Mouse (Mus musculus) heart, adult 2 months (tissue): ENCODE measurements around the gene Olfr126. TPM values are rescaled to one million over a fixed set of nuclear protein-coding genes. Genes with fewer than 3 reads are reported as not detected.

Experiments used
- DNase-seq, 2 experiments: peaks; one replicate each; pipeline ENCODE4 v3.0.0; 2021
- H3K27ac ChIP-seq: fragments of 200-600 bp; 2 replicates; pipeline ENCODE4 v1.8.1; 2022
- H3K27me3 ChIP-seq: fragments of 200-500 bp; 2 replicates; pipeline ENCODE4 v1.6.1; 2012; ENCODE audit warnings: mild to moderate bottlenecking, low read length, inconsistent platforms, mixed read lengths; ENCODE audit not compliant: control insufficient read depth, insufficient read depth
- H3K36me3 ChIP-seq: fragments of 200-500 bp; 2 replicates; pipeline ENCODE4 v1.6.1; 2012; ENCODE audit warnings: low read length, inconsistent platforms; ENCODE audit not compliant: control insufficient read depth, insufficient read depth
- H3K4me1 ChIP-seq: fragments of 200-500 bp; 2 replicates; pipeline ENCODE4 v1.6.1; 2011; ENCODE audit warnings: low read length; ENCODE audit not compliant: control insufficient read depth, insufficient read depth
- H3K4me3 ChIP-seq: fragments of 200-600 bp; 2 replicates; pipeline ENCODE4 v1.8.1; 2022
- H3K79me2 ChIP-seq: fragments of 200-500 bp; replicated peaks from 2 replicates; pipeline ENCODE4 v1.6.1; 2012; ENCODE audit warnings: mild to moderate bottlenecking, inconsistent platforms, low read length, moderate library complexity, mixed read lengths; ENCODE audit not compliant: control insufficient read depth, insufficient read depth
- H3K9ac ChIP-seq: fragments of 200-500 bp; 2 replicates; pipeline ENCODE4 v1.6.1; 2012; ENCODE audit warnings: low read depth, mild to moderate bottlenecking, control low read depth, inconsistent platforms, low read length, mixed read lengths
- CTCF ChIP-seq: fragments of 200-600 bp; IDR thresholded peaks from 2 replicates; pipeline ENCODE4 v1.8.1; 2022; ENCODE audit warnings: antibody characterized with exemption, mild to moderate bottlenecking, moderate library complexity
- EP300 ChIP-seq: fragments of 200-500 bp; IDR thresholded peaks from 2 replicates; pipeline ENCODE4 v1.6.1; 2011; ENCODE audit warnings: low read depth, low read length, control low read depth; ENCODE audit not compliant: insufficient read depth
- POLR2A ChIP-seq: fragments of 200-500 bp; IDR thresholded peaks from 2 replicates; pipeline ENCODE4 v1.6.1; 2011; ENCODE audit warnings: mild to moderate bottlenecking, low read depth, low read length, control low read depth; ENCODE audit not compliant: insufficient read depth
- WGBS: fragments of 180-500 bp; shearing (Covaris S2); methylation state at CpG from one replicate; pipeline ENCODE4 v1.1.7; 2018; 5-methylcytosine and 5-hydroxymethylcytosine counted together
- intact Hi-C: fragments of 180-260 bp; cut with DNase I; formaldehyde crosslinking; loops from one replicate; pipeline ENCODE4 v1.15.1; 2025
- polyA plus RNA-seq: library from polyadenylated mRNA; depleted of rRNA; stranded (reverse); fragments of >200 nt; gene quantifications from 2 replicates; pipeline ENCODE4 v1.2.3, GENCODE M21; 2012; rRNA removed
- total RNA-seq, 2 experiments: library from RNA; stranded (reverse); gene quantifications; 2 replicates each; pipeline ENCODE4 v1.2.3; 2021

Olfr126 gene
- total and polyA plus RNA-seq, 3 experiments, result not detected

- Histone ChIP-seq H3K27me3 (no peaks in the 10 kb centered on the region), H3K36me3 (no peaks in the 10 kb centered on the region), H3K79me2 (no peaks in the 10 kb centered on the region), H3K4me3 (no peak within 1 kb of the TSS), H3K4me1 (no peaks in the 10 kb centered on the region), H3K27ac (no peak within 1 kb of the TSS), H3K9ac (no peak within 1 kb of the TSS)
- intact Hi-C loops, result no loop called here
- no peak for DNase-seq
- 33% methylated on average over 1 of the region's 1 CpGs for WGBS
- TF ChIP-seq EP300 (no peak), CTCF (no peak), POLR2A (no peak)
Observed at GRCm38 (mm10) chr17:37900137-37900536, 52.9 kb downstream of the Olfr126 start, which contains the start of gene Olfr127. TSS of gene Olfr127 (plus strand) at chr17:37900437.

Other genes with a start within 250 kb of the Olfr126 start
- gene Olfr115, start 220.4 kb upstream of the Olfr126 start, total RNA-seq, result not detected
- not detected in 2 replicates for gene Olfr115, start 220.4 kb upstream of the Olfr126 start, polyA plus RNA-seq
- not detected for gene Olfr116, start 220.3 kb upstream of the Olfr126 start, total RNA-seq
- gene Olfr116, start 220.3 kb upstream of the Olfr126 start, polyA plus RNA-seq, result not detected in 2 replicates
- gene Olfr117, start 183.7 kb upstream of the Olfr126 start, total RNA-seq, result not detected
- not detected in 2 replicates for gene Olfr117, start 183.7 kb upstream of the Olfr126 start, polyA plus RNA-seq
- not detected for gene Olfr118, start 180.5 kb upstream of the Olfr126 start, total RNA-seq
- not detected in 2 replicates for gene Olfr118, start 180.5 kb upstream of the Olfr126 start, polyA plus RNA-seq
- gene Olfr119, start 150.9 kb upstream of the Olfr126 start, total RNA-seq, result not detected
- not detected in 2 replicates for gene Olfr119, start 150.9 kb upstream of the Olfr126 start, polyA plus RNA-seq
- gene Olfr120, start 125.7 kb upstream of the Olfr126 start, total RNA-seq, result not detected
- not detected in 2 replicates for gene Olfr120, start 125.7 kb upstream of the Olfr126 start, polyA plus RNA-seq
- gene Olfr121, start 98.6 kb upstream of the Olfr126 start, total RNA-seq, result not detected
- gene Olfr121, start 98.6 kb upstream of the Olfr126 start, polyA plus RNA-seq, result not detected in 2 replicates
- not detected for gene Olfr122, start 78.9 kb upstream of the Olfr126 start, total RNA-seq
- gene Olfr122, start 78.9 kb upstream of the Olfr126 start, polyA plus RNA-seq, result not detected in 2 replicates
- gene Olfr123, start 54.0 kb upstream of the Olfr126 start, total RNA-seq, result not detected
- not detected in 2 replicates for gene Olfr123, start 54.0 kb upstream of the Olfr126 start, polyA plus RNA-seq
- not detected for gene Olfr124, start 47.6 kb upstream of the Olfr126 start, total RNA-seq
- not detected in 2 replicates for gene Olfr124, start 47.6 kb upstream of the Olfr126 start, polyA plus RNA-seq
- gene Olfr125, start 14.5 kb upstream of the Olfr126 start, total RNA-seq, result not detected
- gene Olfr125, start 14.5 kb upstream of the Olfr126 start, polyA plus RNA-seq, result not detected in 2 replicates
- gene Olfr127, start 53.0 kb downstream of the Olfr126 start, total RNA-seq, result not detected
- not detected in 2 replicates for gene Olfr127, start 53.0 kb downstream of the Olfr126 start, polyA plus RNA-seq
- not detected for gene Olfr128, start 73.1 kb downstream of the Olfr126 start, total RNA-seq
- gene Olfr128, start 73.1 kb downstream of the Olfr126 start, polyA plus RNA-seq, result not detected in 2 replicates
- not detected for gene Olfr761, start 105.6 kb downstream of the Olfr126 start, total RNA-seq
- not detected in 2 replicates for gene Olfr761, start 105.6 kb downstream of the Olfr126 start, polyA plus RNA-seq
- not detected for gene Olfr129, start 212.6 kb downstream of the Olfr126 start, total RNA-seq
- not detected in 2 replicates for gene Olfr129, start 212.6 kb downstream of the Olfr126 start, polyA plus RNA-seq
- not detected for gene Olfr130, start 216.4 kb downstream of the Olfr126 start, total RNA-seq
- not detected in 2 replicates for gene Olfr130, start 216.4 kb downstream of the Olfr126 start, polyA plus RNA-seq
- not detected for gene Olfr131, start 241.2 kb downstream of the Olfr126 start, total RNA-seq
- gene Olfr131, start 241.2 kb downstream of the Olfr126 start, polyA plus RNA-seq, result not detected in 2 replicates